Mouse (Mus musculus) heart, adult 18-20 months (tissue): ENCODE data around the gene Plk3. TPM values are rescaled to one million over a fixed set of nuclear protein-coding genes. Genes with fewer than 3 reads are reported as not detected.

Experiments used
- DNase-seq, 2 experiments: peaks; one replicate each; pipeline ENCODE4 v3.0.0; 2021 to 2022; ENCODE audit warnings: mixed read lengths in 1 of 2
- total RNA-seq, 2 experiments: library from RNA; stranded (reverse); gene quantifications; 2 replicates each; pipeline ENCODE4 v1.2.3; 2021

Plk3 gene
- total RNA-seq, 2 experiments from 2014 or later = 1.4 TPM

DNA sequence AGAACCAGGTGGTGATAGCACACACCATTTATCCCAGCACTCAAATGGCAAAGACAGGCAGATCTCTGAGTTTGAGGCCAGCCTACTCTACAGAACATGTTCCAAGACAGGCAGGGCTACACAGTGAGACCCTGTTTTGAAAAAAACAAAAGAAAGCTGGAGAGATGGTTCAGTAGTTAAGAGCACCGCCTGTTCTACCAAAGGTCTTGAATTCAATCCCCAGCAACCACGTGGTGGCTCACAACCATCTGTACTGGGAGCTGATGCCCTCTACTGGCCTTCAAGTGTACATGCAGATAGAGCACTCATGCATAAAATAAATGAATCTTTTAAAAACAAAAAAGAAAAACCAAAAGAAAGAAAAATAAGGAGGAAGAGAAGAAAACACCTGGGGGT lies 5.5 kb upstream of the Plk3 start:
- DNase-seq = peak; percentile 57 to 65

DNA sequence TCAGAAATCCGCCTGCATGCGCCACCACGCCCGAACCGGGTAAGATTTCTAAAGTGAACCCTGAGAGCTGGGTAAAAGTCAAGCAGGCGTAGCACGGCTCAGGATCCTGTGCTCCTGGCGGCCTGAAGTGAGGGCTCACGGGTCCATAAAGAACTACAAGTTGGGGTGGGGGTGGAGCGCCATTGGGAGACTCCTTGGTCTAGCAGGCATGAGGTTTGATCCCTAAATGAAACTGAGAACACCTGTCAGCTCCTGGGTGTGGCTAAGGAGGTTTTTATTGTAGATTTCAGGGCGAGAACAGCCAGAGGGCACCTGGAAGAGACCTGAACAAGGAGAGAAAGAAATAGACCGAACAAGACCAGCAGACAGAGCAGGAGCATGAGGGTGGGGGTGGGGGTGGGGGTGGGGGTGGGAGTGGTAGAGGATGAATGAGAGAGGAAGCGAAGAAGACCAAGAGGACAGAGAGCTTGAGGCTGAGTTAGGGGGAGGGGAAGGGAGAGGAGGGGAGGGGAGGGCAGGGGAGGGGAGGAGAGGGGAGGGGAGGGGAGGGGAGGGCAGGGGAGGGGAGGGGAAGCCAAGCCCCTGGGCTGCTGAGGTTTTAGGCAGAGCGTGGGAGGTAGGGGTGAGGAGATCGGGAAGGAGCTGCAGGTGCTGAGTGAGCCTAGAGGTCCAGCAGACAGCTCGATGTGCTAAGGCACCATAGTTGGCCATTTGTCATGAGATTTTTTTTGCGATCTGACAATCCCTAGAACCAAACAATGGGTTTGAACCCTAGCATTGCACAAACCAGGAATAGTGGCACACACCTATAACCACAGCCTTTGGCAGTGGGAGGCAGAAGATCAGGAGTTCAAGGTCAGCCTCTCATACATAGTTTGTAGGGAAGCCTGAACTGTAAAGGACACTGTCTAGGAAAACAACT lies 4.8 kb upstream of the Plk3 start:
- no peak for DNase-seq

DNA sequence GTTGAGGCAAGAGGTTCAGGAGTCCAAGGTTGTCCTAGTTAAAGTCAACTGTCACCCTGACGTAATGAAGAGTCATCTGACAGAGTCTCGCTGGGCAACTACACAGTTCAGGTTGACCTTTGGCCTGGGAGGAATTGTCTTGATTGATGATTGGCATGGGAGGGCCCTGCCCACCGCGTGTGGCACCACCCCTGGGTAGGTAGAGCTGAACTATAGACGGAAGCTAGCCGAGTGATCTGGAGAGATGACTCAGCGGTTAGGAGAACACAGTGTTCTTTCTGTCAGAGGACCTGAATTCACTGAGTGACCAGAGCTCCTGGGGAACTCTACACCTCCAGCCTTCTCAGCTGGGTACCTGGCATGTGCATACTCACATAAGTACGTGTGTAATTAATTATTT lies 2.3 kb upstream of the Plk3 start:
- no peak for DNase-seq

DNA sequence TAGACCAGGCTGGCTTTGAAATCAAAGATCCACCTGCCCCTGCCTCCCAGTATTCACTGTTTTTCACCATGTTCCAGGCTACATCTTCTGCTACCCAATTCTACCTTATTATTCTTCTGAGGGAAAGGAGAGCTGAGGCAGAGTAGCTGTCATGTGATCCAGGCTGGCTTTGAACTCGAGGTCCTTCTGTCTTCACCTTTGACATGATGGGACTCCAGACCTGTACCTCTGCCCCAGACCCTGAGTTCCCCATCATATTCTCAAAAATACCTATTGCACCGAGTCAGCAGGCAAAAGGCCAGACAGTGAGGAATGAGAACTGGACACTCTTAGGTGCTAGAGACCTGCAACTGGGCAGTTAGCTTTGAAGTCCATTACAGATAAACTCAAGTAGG lies 835 bp upstream of the Plk3 start:
- DNase-seq = no peak

DNA sequence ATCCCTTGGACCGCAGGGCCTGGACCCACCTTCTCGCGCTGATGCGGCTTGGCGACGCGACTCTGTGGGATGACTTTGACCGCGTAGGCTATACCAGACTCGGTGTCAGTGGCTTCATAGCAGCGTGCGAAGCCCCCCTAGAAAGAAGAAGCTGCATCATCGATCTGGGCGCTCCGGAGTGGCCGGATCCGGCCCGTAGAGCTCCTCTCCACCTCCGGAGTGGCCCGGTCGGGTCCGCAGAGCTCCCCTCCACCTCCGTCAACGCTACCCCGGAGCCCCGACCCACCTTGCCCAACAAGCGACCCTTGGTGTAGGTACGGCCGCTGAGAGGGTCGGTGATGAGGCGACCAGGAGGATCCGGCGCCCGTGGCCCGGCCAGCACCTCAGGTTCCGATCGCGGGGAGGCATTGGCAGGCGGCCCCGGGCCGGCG lies 382 bp downstream of the Plk3 start:
- DNase-seq = peak in 1 of 2 experiments; percentile 28

DNA sequence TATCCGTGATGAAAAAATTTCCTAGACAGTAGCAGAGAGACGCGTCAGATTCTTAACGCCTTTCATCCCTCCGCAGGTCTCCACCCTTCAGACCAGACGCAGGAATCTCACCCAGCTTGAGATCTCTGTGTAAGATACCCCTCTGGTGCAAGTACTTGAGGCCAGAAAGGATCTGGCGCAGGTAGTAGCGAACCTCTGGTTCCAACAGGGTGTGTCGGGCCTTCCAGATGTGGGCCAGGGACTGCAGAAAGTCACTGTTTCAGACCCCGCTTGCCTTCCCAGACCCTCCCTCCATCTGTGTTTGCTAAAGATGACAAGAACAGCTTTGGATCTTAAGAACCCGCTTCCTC lies 994 bp downstream of the Plk3 start:
- DNase-seq = no peak

DNA sequence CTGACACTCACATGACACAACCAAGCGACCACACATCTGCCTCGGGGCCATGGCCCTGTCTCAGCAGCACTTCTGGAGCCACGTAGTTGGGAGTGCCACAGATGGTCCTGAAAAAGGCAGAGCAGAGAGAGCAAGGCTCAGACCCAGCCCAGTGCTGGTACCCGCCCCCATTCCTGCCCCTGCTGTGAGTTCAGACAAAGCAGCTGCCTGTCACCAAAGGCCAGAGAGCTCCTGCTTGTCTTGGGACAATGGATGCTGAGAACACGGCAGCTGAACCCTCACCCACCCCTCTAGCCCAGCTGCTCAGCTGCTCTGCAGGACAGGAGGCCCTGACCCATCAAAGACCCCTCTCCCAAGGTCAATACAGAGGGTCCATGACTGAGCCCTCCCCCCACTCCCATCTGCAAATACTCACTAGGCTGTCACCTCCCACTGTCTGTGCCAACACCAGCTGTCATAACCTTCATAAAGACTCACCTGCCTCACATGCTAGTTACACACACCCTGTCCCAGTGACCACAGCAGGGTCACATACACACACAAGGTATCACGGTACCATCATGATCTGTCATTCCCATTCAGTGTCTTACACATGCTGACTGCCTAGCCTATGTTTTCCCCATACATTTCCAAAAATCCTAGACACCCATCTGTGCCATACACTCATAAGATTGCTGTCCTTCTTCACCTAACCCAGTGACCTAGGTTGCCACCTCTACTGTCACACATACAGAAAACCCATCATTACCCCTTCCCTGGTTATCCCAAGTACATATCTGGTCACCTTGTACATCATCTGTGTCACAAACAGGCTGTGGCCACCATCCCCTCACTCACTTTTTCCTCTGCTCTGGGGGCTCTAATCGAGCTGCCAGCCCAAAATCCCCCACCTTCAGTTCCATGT lies 1.6 kb downstream of the Plk3 start:
- DNase-seq = no peak

DNA sequence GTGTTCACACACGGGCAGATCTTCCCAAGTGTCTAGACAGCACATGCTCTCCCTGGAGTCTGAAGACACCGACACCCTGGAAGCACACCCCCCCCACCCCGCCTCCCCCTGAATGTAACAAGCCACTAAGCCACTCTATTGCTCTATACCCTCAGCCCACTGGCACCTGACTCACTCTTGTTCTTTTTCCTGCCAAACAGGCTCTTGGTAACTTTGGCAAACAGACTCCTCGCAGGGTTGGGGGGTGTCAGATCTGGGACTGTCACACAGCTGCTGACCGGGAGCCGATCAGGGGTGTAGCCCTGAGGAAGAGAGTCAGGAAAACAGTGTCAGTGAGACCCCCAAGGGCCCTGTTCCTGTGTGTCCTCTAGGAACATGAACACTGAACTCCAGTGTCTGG lies 2.6 kb downstream of the Plk3 start:
- no peak for DNase-seq

DNA sequence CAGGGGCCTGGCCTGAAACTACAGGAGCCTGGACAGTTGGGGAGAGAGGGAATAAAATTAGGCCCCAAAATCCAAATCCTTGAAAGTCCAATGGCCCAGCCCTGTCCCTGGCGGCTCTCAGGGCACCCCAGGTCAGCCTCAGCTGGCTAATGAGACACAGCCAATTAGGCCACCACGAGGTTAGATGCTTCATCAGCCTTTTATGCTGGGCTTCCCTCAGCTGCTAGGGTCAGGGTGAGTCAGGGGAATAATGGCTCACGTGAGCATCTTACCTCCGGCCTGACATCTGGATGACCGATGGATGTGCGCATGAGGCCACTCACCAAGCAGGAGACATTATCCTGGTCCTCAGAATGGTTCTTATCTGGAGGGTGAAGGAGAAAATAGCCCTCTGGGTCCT lies 3.0 kb downstream of the Plk3 start:
- DNase-seq = no peak

DNA sequence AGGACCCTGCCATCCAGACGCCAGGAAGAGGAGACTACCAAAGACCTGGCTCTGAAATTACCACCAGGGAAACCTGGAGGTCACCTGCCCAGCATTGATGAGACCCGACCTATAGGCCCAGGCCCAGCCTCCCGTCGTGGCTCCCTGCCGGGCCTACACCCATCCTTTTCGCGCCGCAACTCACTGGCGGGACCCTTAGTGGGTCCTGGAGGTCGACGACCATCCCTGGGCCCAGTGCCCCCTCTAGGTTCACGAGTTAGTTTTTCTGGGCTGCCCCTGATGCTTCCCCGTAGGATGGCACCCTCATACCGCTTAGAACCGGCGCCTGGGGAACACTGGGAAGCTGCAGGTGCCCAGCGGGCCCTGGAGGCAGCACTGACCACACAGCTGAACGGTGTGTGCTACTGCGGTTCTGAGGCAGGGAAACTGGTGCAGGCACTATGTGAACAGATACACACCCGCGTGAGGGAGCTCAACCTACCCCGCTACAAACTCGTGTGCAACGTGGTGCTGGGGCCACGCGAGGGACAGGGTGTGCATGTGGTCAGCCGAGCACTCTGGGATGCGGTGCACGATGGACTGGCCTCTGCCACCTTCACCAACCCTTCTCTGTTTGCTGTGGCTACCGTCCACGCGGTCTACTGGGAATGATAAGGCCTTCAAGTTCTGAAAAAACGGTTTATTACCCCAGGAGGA lies 5.6 kb downstream of the Plk3 start:
- no peak for DNase-seq

DNA sequence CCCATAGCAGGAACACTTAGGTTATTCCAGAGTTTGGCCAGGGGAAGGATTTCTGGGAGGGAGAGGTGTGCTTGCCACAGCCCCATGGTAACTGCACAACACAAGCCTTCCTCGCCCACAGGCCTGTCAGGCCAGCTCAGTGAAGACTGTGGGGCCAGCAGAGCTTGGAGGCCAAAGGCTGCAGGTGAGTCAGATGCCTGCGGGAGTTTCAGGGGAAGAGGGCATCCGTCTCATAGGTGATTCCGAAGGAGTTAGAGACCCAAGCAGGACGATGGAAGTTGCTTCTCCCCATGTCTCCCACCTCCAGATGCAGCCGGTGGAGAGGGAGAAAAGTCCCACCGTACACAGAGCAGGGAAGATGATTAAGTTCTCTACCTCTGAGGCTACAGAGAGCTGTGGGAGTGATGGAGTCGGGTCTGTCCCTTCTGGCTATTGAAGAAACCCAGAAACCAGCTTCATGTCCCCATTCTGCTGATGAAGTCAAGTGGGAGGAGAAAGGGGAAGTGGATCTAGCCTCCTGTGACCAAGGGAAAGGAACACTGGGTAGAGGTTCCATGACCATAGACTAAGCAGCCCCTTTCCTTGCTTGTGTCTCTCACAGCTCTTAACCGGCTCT lies 7.0 kb downstream of the Plk3 start, which contains the start of gene Tctex1d4:
TSS of gene Tctex1d4 (plus strand) at position 120 of the 616 bp plus-strand sequence.
- DNase-seq = peak; percentile 26 to 49

DNA sequence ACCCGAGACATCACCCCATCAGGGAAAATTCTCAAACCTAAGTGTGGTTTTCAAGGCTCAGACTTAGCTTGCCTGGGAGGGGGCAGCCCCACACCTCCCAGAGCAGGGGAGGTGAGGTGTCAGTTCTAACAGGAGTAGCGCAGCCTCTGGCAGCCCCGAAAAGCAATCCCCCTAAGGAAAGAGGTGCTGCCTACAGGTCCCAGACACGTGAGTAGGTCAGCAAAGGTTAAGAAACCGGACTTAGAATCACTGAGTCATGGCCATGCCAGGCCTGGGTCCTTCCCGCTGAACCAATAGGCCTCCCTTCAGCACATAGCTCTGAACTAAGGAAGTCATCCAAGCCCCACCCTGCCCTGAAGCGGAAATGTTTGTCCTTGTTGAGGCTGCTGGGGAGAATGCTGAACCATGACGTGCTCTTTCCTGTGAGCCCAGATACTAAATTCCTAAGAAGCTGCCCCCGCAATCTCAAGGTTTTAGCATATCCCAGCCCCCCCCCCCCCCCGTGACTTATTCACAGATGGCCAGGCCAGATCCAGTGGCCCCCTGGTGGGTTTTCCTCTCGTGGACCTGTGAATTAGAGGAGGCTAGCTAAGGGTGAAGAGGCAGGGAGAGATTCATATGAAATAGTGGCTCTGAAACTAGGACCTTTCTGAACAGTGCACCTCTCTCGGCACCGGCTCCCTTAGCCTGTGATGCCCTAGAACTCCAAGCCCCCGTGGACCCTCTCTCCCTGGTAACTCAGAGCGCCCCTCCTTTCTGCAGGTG lies 7.7 kb downstream of the Plk3 start:
- DNase-seq = peak; percentile 87 to 96

DNA sequence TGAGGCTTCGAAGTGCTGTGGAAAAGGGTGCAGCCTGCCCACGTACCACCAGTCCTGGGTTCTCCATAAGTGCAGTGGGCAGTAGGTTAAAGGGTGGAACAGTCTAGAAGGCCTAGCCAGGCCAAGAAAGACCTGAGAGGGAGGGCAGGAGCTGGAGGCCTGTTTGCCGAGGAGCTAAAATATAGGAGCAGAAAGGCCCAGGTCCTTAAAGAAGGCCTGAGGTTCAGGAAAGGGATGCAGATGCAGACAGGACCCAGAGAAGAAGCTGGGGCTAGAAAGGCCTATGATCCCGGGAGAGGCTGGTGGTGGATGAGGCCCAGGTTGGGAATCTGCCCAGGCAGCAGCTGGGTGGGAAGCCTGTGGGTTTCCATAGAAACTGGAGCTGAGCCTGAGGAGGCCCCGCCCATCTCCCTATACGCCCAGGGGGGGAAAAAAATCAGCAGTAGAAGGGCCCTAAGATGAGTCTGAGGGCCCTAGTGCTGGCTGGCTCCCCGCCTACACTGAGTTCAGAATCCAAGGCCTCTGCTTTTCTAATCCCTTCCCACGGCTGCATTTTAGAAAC lies 8.3 kb downstream of the Plk3 start, which contains the start of gene Btbd19:
TSS of gene Btbd19 (minus strand) at position 378 of the 562 bp plus-strand sequence.
- peak; percentile 86 to 89 for DNase-seq

DNA sequence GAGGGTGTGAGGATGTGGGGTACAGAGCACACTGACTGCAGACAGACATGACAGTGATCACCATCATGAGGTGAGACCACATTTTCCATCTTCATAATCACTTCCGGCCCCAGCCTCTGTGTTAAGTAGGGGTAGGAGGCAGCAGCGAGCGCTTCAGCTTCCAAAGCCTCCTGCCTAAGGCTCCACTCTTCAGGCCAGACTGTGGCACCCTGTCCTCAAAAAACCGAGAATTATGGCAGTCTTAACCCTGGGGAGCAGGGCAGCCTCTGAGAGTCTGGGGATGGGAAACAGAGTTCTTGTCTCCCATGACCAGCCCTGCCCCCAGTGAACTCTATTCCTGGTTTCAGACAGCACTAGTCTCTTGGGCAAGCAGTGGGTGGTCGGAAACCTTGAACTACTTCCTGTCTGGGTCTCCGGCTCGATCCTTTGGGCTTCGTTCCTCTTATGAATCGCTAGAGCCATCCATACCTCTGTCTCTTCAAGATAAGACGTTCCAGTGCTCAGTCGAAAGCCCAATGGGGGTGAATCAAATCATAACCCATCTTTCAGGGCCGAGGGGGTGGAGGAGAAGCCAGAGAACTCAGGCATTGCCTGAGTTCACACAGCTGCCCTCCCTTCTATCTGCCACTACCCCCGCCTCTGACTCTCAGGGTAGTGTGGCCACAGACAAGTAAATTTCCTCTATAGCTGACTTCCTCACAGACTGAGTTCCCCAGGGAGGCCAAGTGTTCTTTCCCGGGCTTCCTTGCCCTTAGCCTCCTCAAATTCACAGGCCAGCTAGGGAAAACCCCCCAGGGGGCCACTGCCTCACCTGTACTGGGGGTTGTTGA lies 9.0 kb downstream of the Plk3 start:
- DNase-seq = peak; percentile 71 to 77

DNA sequence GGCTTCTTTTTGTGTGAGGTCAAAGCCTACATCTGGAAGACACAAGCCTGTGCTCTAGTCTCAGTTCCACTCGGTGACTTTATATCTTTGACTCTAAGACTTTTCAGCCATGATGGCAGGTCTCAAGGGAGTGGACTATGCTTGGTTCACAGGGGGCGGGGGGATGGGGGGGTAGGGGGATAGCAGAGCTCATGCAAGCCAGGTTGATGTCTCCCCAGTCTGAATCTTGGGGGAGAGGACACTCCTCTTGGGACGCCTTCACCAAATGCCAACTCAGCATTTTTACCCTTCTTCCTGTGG lies 9.6 kb downstream of the Plk3 start:
- no peak for DNase-seq

DNA sequence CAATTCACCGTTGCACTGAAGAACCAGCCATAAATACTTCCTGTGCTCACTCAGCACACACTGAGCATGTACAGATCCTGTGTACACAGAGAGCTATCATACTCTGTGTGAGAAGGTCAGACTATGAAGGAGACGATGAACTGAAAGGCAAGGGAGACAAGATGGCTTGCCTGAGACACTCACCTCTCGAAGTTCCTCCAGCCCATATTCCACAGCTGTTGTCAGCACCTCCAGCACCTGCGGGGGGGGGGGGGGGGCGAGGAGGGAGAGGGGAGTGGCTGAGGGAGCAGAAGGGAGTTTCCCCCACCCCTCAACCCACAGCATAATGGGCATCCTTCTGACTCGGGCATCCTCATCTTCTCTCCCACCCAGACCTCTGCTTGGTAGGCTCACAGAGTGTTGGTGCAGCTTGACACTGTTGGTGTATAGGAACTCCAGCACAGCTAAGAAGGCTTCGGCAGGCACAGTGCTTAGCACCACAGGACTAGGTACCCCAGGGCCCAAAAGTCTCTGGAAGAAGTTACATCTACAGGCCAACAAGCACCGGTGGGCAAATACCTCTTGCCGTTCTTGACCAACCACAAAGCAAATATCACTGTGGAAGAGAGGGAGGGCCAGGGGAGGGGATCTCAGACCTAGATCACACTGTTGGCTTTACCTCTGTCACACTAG lies 10.1 kb downstream of the Plk3 start:
- DNase-seq = no peak

DNA sequence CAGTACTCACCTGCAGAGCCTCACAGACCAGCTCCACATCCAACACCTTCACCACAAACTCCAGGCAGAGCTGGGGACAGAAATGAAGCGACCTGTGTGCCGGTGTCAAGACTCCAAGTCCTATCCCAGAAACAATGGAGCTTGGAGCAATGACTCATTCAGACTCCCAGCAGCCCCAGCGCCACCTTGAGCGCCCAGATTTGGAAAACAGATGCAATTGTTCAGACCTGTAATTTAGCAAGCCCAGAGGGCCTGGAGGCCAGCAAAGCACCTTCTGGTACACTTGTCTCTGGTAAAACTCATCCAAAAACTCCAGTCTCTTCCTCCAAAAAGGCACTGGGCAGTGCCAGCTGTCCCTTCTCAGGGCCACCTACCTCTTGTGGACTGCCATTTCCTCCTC lies 11.6 kb downstream of the Plk3 start:
- peak in 1 of 2 experiments; percentile 39 for DNase-seq

DNA sequence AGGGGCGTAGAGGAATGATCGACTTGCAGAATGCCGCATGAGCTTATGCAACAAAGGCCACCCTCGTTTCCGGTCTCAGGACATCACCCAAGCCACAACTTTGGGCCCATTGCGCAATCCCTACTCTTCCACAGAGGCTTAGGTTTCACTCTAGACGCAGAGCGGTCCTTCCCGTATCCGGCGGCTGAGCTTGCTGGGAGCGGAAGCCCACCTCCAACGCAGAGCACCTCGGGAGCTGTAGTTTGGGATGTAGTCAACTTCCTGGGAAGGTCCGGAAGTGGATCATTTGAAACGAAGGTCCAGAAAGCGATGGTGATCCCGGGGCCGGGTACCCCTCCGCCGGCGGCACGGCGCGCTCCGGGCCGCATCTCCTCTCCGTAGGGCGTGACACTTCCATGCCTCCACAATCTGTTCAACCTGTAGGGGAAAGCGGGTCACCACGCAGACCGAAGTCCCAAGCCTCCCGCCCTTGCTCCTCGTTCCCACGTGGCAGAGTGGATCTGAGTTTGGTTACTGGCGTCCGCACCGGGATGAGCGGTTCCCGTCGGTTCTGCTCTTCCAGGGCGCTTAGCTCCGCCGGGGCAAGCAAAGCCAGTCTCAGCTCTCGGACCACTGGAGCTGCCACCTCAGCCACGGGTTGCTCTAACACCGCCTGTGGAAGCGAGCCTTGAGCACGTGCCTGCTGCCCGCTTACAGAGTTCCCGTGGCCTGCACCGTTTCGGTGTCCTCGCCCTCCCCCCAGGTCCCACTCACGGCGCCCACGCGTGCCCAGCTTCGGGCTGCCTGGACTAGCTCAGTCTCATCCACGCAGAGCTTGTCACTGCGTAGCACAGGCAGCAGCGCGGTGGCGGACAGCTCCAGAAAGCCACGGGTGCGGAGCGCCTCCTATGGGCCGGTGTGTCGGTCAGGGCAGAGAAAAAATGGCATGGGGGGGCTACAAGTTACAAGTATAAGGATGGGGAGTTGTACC lies 13.0 kb downstream of the Plk3 start:
- peak; percentile 97 to 99 for DNase-seq
